Mouse (Mus musculus): Measurements from ENCODE around the gene C130032M10Rik. TPM values are rescaled to one million over a fixed set of nuclear protein-coding genes. Genes with fewer than 3 reads are reported as not detected.

Gene C130032M10Rik
- total RNA-seq (2021) = not detected

- no peak for DNase-seq
These were observed at the start of gene C130032M10Rik for GRCm38 (mm10) chr9:114515364-114515763. C130032M10Rik (plus strand) TSS chr9:114515697.

- no peak for DNase-seq
These were observed 48.6 kb upstream of the C130032M10Rik start for GRCm38 (mm10) chr9:114466871-114467270.

- DNase-seq = no peak
These were observed 47.3 kb upstream of the C130032M10Rik start for GRCm38 (mm10) chr9:114468217-114468616.

GRCm38 (mm10) chr9:114468701-114469100 is 46.8 kb upstream of the C130032M10Rik start:
- DNase-seq = no peak

- no peak for DNase-seq
These were observed 43.6 kb upstream of the C130032M10Rik start for GRCm38 (mm10) chr9:114471892-114472291.

- DNase-seq = no peak
These were observed 38.5 kb upstream of the C130032M10Rik start for GRCm38 (mm10) chr9:114477019-114477418.

- DNase-seq = no peak
These were observed 34.6 kb upstream of the C130032M10Rik start for GRCm38 (mm10) chr9:114480940-114481339.

- no peak for DNase-seq
These were observed 30.7 kb upstream of the C130032M10Rik start for GRCm38 (mm10) chr9:114484771-114485170.

- no peak for DNase-seq
These were observed 28.7 kb upstream of the C130032M10Rik start for GRCm38 (mm10) chr9:114486808-114487207.

GRCm38 (mm10) chr9:114487481-114488258 is 27.8 kb upstream of the C130032M10Rik start:
- no peak for DNase-seq

GRCm38 (mm10) chr9:114496469-114496868 is 19.0 kb upstream of the C130032M10Rik start:
- no peak for DNase-seq

- DNase-seq = peak; percentile 93
These were observed 17.3 kb upstream of the C130032M10Rik start for GRCm38 (mm10) chr9:114498218-114498617.

GRCm38 (mm10) chr9:114499783-114500515 is 15.5 kb upstream of the C130032M10Rik start:
- peak; percentile 77 for DNase-seq

- DNase-seq = no peak
These were observed 14.4 kb upstream of the C130032M10Rik start for GRCm38 (mm10) chr9:114501111-114501510.

- DNase-seq = no peak
These were observed 13.6 kb upstream of the C130032M10Rik start for GRCm38 (mm10) chr9:114501913-114502312.

GRCm38 (mm10) chr9:114502711-114503427 is 12.6 kb upstream of the C130032M10Rik start:
- no peak for DNase-seq

- no peak for DNase-seq
These were observed 10.7 kb upstream of the C130032M10Rik start, which contains the start of gene Ccr4 for GRCm38 (mm10) chr9:114504816-114505215. Ccr4 (minus strand) TSS chr9:114504916.

- DNase-seq = no peak
These were observed 8.9 kb upstream of the C130032M10Rik start for GRCm38 (mm10) chr9:114506564-114506963.

- no peak for DNase-seq
These were observed 8.1 kb upstream of the C130032M10Rik start for GRCm38 (mm10) chr9:114507421-114507820.

- no peak for DNase-seq
These were observed 5.7 kb upstream of the C130032M10Rik start for GRCm38 (mm10) chr9:114509785-114510184.

GRCm38 (mm10) chr9:114512831-114513230 is 2.7 kb upstream of the C130032M10Rik start:
- DNase-seq = no peak

- no peak for DNase-seq
These were observed 2.5 kb downstream of the C130032M10Rik start for GRCm38 (mm10) chr9:114517924-114518497.
